Mouse (Mus musculus): ENCODE measurements around the gene B4galnt2.
A peak's percentile ranks its signal among the peaks of the same experiment; 100 is the strongest.

The B4galnt2 gene

GRCm38 (mm10) chr11:95840694-95841497, 73.8 kb downstream of the B4galnt2 start:
- DNase-seq (ENCODE audit: low read depth): no peak

DNA sequence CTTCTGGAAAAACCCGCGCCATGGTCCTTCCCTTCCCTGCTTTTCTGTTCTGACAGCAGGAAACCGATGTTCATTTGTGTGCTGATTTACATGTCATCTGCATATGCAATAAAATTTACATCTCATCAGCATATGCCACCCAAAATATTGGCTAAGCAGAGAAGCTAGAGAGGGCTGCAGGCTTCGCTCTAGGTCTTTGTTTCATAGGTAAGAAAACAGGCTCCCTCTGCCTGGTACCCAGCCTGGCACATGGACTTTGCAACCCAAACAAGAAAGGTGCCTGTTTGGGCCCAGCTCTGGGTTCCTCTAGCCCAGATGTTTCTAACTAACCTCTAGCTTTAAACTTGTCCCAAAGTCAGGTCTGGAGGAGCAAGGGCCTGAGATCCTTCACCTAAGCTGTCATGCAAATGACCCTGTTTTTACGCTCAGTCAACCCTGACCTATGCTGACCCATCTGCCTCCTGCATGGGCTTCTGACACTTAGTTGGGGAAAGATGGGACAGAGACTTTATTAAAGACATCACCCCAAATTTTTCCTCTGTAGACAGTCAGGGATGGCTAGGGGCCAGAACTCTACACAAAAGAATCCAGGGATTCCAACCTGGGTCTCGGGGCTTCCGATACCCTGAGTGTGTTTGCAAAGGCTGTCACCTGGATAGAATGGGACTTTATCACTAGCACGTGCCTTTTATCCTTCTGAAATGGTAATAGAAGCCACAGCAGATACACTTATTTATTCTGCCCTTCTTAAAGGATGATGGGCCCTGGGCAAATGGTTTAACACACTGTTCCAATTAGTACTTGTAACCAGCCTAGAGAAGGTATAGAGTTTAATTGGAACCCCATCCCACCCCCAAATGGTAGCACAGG, 75.5 kb downstream of the B4galnt2 start:
- no peak for DNase-seq (ENCODE audit: low read depth)

GRCm38 (mm10) chr11:95838598-95838997, 76.1 kb downstream of the B4galnt2 start:
- no peak for DNase-seq (ENCODE audit: low read depth)

- no peak for DNase-seq (ENCODE audit: low read depth)
These were observed 77.6 kb downstream of the B4galnt2 start, which contains the start of gene Gngt2 for GRCm38 (mm10) chr11:95837059-95837458. Gngt2 (plus strand) TSS chr11:95837216.

DNA sequence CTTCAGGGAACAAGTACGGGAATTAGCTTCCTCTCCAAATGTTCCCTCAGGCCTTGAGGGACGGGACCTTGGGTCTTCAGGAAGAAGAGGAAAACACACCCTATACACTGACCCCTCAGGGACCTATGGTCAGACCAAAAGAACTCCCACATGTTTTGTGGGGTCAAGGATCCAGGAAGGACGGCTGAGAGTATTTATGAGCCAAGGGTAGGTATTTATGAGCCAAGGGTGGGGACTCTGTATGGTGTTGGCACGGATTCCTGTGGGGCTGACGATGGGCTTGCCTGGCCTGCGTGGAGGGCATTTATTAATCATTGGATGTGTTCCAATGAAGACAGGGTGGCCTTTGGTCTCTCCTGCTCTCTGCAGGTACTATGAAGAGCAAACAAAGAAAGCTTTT, 78.3 kb downstream of the B4galnt2 start:
- DNase-seq (ENCODE audit: low read depth): no peak

GRCm38 (mm10) chr11:95835832-95836231, 78.9 kb downstream of the B4galnt2 start:
- DNase-seq (ENCODE audit: low read depth): no peak

GRCm38 (mm10) chr11:95834742-95835710, 79.7 kb downstream of the B4galnt2 start:
- DNase-seq (ENCODE audit: low read depth): peak; percentile 68

GRCm38 (mm10) chr11:95834143-95834667, 80.5 kb downstream of the B4galnt2 start:
- DNase-seq (ENCODE audit: low read depth): no peak

DNA sequence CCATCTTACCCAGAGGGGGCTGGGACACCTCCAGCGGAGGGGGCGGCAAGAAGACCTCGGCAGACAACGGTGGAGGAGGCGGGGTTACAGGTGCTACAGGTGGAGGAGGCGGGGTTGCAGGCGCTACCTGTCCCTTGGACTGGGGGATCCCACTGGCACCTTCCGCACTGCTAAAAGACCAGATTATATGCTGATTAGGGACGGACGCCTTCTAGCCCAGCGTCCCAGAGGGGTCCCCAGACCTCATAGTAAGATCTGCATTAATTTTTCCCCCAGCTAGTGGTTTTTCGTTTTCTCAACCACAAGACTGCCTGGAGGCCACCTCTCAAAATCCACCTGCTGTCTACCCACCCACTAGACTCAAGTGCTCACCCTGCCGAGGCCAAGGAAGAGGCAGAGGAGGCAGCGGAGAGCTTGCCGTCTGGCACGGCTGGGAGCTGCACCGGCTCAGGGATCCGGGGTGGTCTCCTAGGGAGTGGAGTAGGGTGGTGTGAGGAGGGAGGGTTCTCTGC, 81.0 kb downstream of the B4galnt2 start:
- DNase-seq (ENCODE audit: low read depth): no peak

DNA sequence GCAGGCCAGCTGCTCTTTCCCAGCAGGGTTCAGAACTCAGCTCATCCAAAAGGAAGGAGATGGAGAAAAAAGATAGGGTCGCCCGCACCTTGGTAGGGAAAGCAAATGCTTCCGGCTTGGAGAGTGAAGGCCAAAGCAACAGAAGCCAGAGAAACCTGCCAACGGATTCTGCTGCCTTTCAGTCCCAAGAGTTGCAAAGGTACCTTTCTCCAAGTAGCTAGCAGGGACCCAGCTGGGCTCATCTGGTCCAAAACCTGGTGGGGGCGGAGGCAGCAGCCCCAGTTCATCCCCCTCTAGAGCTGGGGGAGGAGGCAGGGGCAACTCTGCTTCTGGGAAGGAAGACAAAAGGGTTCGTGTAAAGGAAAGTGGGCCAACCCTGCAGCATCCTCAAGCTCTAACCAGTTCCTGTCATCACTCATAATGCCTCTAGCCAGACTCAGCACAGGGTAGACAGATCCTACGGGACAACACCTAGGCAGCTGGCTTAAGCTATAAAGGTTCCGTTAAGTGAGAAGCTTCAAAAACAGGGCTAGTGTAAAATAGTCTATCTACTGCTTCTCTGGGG, 81.6 kb downstream of the B4galnt2 start:
- DNase-seq (ENCODE audit: low read depth): no peak

DNA sequence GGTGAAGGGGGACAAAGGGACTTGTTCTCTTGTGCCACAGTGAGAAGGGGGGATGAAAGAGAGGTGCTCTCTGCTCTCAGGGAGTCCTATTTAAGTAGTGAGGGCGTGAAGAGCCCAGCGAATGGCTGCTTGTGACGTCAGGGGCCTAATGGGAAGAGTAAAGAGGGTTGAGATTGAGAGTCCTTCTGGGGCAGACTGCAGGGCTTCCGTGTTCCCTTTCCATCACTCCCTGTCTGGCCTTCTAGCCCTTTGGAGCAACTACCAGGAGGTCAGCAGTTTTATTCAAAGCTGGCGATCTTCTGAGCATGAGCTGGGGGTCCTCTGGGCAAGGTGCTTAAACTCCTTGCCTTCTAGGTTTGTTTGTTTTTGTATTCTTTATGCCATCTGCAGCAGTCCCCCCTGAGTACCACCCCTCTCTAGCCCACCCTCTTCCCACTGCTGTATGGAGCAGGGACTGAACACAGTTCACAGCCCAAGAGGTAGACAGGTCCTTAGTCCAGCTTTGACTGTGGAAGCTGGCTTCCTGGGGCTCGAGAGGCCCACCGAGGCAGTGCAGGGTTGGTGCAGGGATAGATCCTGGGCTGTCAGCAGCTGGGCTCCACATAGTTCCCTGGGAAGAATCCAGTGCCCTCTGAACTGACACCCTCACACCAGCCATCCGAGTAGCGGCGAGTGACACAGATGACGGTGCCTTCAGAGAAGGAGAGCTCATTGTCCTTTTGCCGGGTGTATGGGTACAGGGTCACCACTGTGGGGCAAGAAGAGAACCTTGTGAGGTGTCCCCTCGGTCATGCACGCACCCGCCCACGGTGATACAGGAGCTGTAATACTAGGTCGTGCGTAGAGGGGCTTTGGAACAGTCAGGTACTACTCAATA, 82.3 kb downstream of the B4galnt2 start:
- no peak for DNase-seq (ENCODE audit: low read depth)

DNA sequence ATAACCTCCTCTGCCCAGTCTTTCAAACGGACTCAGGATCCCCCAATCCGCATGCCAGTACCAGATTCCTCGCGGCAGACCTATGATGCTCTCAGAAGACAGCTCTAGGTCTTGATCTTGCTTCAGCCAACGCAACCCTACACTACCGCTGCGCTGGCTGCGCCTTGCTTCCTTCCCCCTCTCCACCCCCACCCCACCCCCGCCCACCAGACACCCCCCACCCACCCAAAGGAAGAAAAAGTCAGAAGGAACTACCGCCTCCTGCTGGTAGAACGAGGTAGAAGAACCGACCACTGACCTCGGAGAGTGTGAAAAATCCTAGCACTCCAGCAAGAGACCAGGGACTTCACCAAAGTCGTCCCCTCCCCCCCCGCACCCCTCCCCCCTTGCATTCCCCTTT, 83.0 kb downstream of the B4galnt2 start:
- no peak for DNase-seq (ENCODE audit: low read depth)

GRCm38 (mm10) chr11:95831276-95831619, 83.4 kb downstream of the B4galnt2 start:
- no peak for DNase-seq (ENCODE audit: low read depth)

DNA sequence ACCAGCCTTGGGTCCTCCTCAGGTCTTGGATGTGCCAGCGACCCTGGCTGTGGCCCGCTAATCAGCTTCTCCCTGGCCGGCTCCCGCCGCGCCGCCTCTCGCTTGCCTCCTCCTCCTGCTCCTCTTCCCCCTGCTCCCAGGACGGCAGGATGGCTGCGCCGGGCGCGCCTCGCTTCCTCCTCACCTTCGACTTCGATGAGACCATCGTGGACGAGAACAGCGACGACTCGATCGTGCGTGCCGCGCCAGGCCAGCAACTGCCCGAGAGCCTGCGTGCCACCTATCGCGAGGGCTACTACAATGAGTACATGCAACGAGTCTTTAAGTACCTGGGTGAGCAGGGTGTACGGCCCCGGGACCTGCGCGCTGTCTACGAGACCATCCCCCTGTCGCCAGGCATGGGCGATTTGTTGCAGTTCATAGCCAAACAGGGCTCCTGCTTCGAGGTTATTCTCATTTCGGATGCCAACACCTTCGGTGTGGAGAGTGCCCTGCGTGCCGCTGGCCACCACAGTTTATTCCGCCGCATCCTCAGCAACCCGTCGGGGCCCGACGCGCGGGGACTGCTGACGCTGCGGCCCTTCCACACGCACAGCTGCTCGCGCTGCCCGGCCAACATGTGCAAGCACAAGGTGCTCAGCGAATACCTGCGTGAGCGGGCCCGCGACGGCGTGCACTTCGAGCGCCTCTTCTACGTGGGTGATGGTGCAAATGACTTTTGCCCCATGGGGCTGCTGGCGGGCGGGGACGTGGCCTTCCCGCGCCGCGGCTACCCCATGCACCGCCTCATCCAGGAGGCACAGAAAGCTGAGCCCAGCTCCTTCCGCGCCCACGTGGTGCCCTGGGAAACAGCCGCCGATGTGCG, 84.0 kb downstream of the B4galnt2 start:
- DNase-seq (ENCODE audit: low read depth): no peak

DNA sequence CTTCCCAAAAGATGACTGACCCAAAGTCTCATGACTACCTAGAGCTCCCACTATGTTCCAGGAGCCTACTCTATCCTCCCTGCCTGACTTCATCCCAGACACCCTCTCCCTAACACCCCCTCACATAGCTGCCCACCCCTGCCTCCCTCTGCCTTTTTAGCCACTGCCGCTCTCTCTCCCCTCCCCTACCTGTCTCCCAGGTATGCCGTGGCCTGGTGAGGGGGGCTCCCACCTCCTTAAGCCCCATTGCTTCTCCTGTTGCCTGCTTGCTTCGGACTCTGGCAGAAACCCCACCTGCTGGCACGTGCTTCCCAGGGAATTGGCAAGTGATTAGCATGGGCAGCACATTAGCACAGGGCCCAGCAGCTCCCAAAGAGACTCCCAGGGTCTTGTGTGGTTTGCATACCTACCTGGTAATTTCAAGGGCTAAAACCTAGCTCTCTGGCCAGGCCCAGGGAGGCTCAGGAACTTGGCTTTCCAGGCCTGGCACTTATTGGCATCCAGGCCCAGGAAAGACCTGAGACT, 85.1 kb downstream of the B4galnt2 start:
- DNase-seq (ENCODE audit: low read depth): no peak

GRCm38 (mm10) chr11:95828181-95828964, 86.3 kb downstream of the B4galnt2 start:
- no peak for DNase-seq (ENCODE audit: low read depth)

- DNase-seq (ENCODE audit: low read depth): peak; percentile 65
These were observed 87.1 kb downstream of the B4galnt2 start for GRCm38 (mm10) chr11:95827464-95828085.

- DNase-seq (ENCODE audit: low read depth): no peak
These were observed 87.6 kb downstream of the B4galnt2 start for GRCm38 (mm10) chr11:95827168-95827447.

Measured in c-Kit-positive CD71-positive TER-119-negative erythroid progenitor cells, embryonic 14.5 days (primary cell).